Mouse (Mus musculus) stomach, embryonic 15.5 days (tissue): ENCODE data around the gene Ghrh. TPM values are rescaled to one million over a fixed set of nuclear protein-coding genes. Genes with fewer than 3 reads are reported as not detected.

Source experiments
- ATAC-seq: fragments of 200-750 bp; cut with Nextera tagmentation; 2 replicates; pipeline ENCODE4 v1.8.0; 2017; ENCODE audit warnings: low read depth, moderate number of reproducible peaks, moderate TSS enrichment; ENCODE audit not compliant: insufficient read depth, low FRiP score
- H3K27ac ChIP-seq: fragments of 300-500 bp; sonication (generic); 2 replicates; pipeline ENCODE4 v1.5.1; 2015; ENCODE audit warnings: mild to moderate bottlenecking, inconsistent platforms
- H3K27me3 ChIP-seq: fragments of 300-500 bp; sonication (generic); replicated peaks from 2 replicates; pipeline ENCODE4 v1.6.1; 2015; ENCODE audit warnings: inconsistent platforms
- H3K36me3 ChIP-seq: fragments of 300-500 bp; sonication (generic); 2 replicates; pipeline ENCODE4 v1.6.1; 2015; ENCODE audit warnings: inconsistent platforms
- H3K4me1 ChIP-seq: fragments of 300-500 bp; sonication (generic); 2 replicates; pipeline ENCODE4 v1.6.1; 2015; ENCODE audit warnings: inconsistent platforms
- H3K4me2 ChIP-seq: fragments of 300-500 bp; sonication (generic); 2 replicates; pipeline ENCODE4 v1.6.1; 2015; ENCODE audit warnings: mild to moderate bottlenecking, inconsistent platforms
- H3K4me3 ChIP-seq: fragments of 300-500 bp; sonication (generic); replicated peaks from 2 replicates; pipeline ENCODE4 v1.5.1; 2015; ENCODE audit warnings: inconsistent platforms
- H3K9ac ChIP-seq: fragments of 300-500 bp; sonication (generic); 2 replicates; pipeline ENCODE4 v1.6.1; 2015; ENCODE audit warnings: inconsistent platforms
- H3K9me3 ChIP-seq: fragments of 300-500 bp; sonication (generic); 2 replicates; pipeline ENCODE4 v1.6.1; 2016; ENCODE audit warnings: inconsistent platforms
- WGBS: fragments of 180-500 bp; shearing (Covaris S2); methylation state at CpG from one replicate; pipeline ENCODE4 v1.1.7; 2015; 5-methylcytosine and 5-hydroxymethylcytosine counted together
- polyA plus RNA-seq: library from polyadenylated mRNA; unstranded; fragments of >200 nt; fragmentation: Nextera tagmentation; extraction: Ambion mirVana; gene quantifications from 2 replicates; pipeline ENCODE4 v1.2.1, GENCODE M21; 2015

Gene Ghrh
- polyA plus RNA-seq, 1 experiment from 2014 or later, result 0.49 TPM

- Histone ChIP-seq H3K9ac (no peak overlapping the region), H3K4me3 (no peak overlapping the region), H3K27me3 (no peaks in the 10 kb centered on the region), H3K4me2 (no peak overlapping the region), H3K27ac (no peak overlapping the region; the same call in 1 of the 2 replicates), H3K9me3 (no peaks in the 10 kb centered on the region), H3K36me3 (no peaks in the 10 kb centered on the region), H3K4me1 (peaks cover 15% of the 10 kb centered on the region; the same call in 1 of the 2 replicates)
- no peak for ATAC-seq
- WGBS, result 57% methylated on average over 8 of the region's 8 CpGs
Measured at GRCm38 (mm10) chr2:157375051-157375450, 27.7 kb upstream of the Ghrh start.

- Histone ChIP-seq H3K27ac (peak overlapping the region; percentile 18; the same call in 1 of the 2 replicates), H3K4me3 (no peak overlapping the region), H3K9me3 (no peaks in the 10 kb centered on the region), H3K4me2 (no peak overlapping the region), H3K36me3 (no peaks in the 10 kb centered on the region), H3K9ac (no peak overlapping the region), H3K27me3 (no peaks in the 10 kb centered on the region), H3K4me1 (peaks cover 17% of the 10 kb centered on the region; the same call in 1 of the 2 replicates)
- no peak for ATAC-seq
- 77% methylated on average over 3 of the region's 3 CpGs for WGBS
Measured at GRCm38 (mm10) chr2:157373681-157374080, 26.4 kb upstream of the Ghrh start.

- H3K4me1 ChIP-seq, result peaks cover 22% of the 10 kb centered on the region
- no peaks in the 10 kb centered on the region for H3K9me3 ChIP-seq
- 60% methylated on average over 6 of the region's 6 CpGs for WGBS
- H3K27me3 ChIP-seq, result no peaks in the 10 kb centered on the region
- H3K4me3 ChIP-seq, result no peak overlapping the region
- H3K27ac ChIP-seq, result peak overlapping the region; percentile 1; the same call in 1 of the 2 replicates
- H3K9ac ChIP-seq, result no peak overlapping the region
- H3K36me3 ChIP-seq, result no peaks in the 10 kb centered on the region
- no peak overlapping the region for H3K4me2 ChIP-seq
- ATAC-seq, result 0 out of 2 replicates have a peak, but pooled peaks have one; percentile 28
Measured at GRCm38 (mm10) chr2:157371696-157372095, 24.4 kb upstream of the Ghrh start.

GRCm38 (mm10) chr2:157367991-157368390 is 20.7 kb upstream of the Ghrh start:
- H3K27me3 ChIP-seq, result no peaks in the 10 kb centered on the region
- H3K9ac ChIP-seq, result peak overlapping the region; percentile 70
- H3K4me1 ChIP-seq, result peaks cover 14% of the 10 kb centered on the region
- under 1% methylated on average over 13 of the region's 13 CpGs for WGBS
- no peaks in the 10 kb centered on the region for H3K36me3 ChIP-seq
- peak overlapping the region; percentile 73 for H3K4me2 ChIP-seq
- ATAC-seq, result 0 out of 2 replicates have a peak, but pooled peaks have one; percentile 39
- H3K27ac ChIP-seq, result peak overlapping the region; percentile 94
- H3K4me3 ChIP-seq, result peak overlapping the region; percentile 75
- no peaks in the 10 kb centered on the region for H3K9me3 ChIP-seq

GRCm38 (mm10) chr2:157367184-157367893 is 20.0 kb upstream of the Ghrh start, which contains the start of gene Manbal:
Gene Manbal (plus strand): TSS chr2:157367594.
- Histone ChIP-seq H3K9ac (peak within 1 kb of the TSS; percentile 70), H3K9me3 (no peaks in the 10 kb centered on the region), H3K4me3 (peak within 1 kb of the TSS; percentile 75), H3K36me3 (no peaks in the 10 kb centered on the region), H3K4me2 (peak within 1 kb of the TSS; percentile 73), H3K27me3 (no peaks in the 10 kb centered on the region), H3K4me1 (peaks cover 11% of the 10 kb centered on the region), H3K27ac (peak within 1 kb of the TSS; percentile 94)
- 4% methylated on average over 42 of the region's 42 CpGs for WGBS
- ATAC-seq, result peak; percentile 86

GRCm38 (mm10) chr2:157366762-157367161 is 19.5 kb upstream of the Ghrh start:
- Histone ChIP-seq H3K27ac (peak overlapping the region; percentile 94; the same call in 1 of the 2 replicates), H3K9me3 (no peaks in the 10 kb centered on the region)

GRCm38 (mm10) chr2:157363031-157363430 is 15.7 kb upstream of the Ghrh start:
- no peak overlapping the region for H3K4me2 ChIP-seq
- WGBS, result 78% methylated on average over 3 of the region's 3 CpGs
- H3K36me3 ChIP-seq, result no peaks in the 10 kb centered on the region
- no peak overlapping the region for H3K27ac ChIP-seq
- no peaks in the 10 kb centered on the region for H3K27me3 ChIP-seq
- no peak overlapping the region for H3K4me3 ChIP-seq
- H3K4me1 ChIP-seq, result peaks cover 5% of the 10 kb centered on the region; the same call in 1 of the 2 replicates
- ATAC-seq, result no peak
- H3K9ac ChIP-seq, result no peak overlapping the region
- no peaks in the 10 kb centered on the region for H3K9me3 ChIP-seq

More at GRCm38 (mm10) chr2:157366762-157367161, 19.5 kb upstream of the Ghrh start:
- Histone ChIP-seq H3K4me1 (peaks cover 9% of the 10 kb centered on the region), H3K9ac (no peak overlapping the region), H3K4me3 (peak overlapping the region; percentile 75; the same call in 1 of the 2 replicates), H3K27me3 (no peaks in the 10 kb centered on the region), H3K4me2 (peak overlapping the region; percentile 73), H3K36me3 (no peaks in the 10 kb centered on the region)
- 67% methylated on average over 9 of the region's 9 CpGs for WGBS
- ATAC-seq, result no peak

GRCm38 (mm10) chr2:157360028-157360427 is 12.7 kb upstream of the Ghrh start:
- Histone ChIP-seq H3K4me2 (no peak overlapping the region), H3K27ac (no peak overlapping the region), H3K36me3 (no peaks in the 10 kb centered on the region), H3K27me3 (no peaks in the 10 kb centered on the region), H3K9ac (no peak overlapping the region), H3K4me1 (no peaks in the 10 kb centered on the region), H3K4me3 (no peak overlapping the region), H3K9me3 (no peaks in the 10 kb centered on the region)
- no peak for ATAC-seq
- 62% methylated on average over 5 of the region's 5 CpGs for WGBS

- 52% methylated on average over 3 of the region's 3 CpGs for WGBS
- Histone ChIP-seq H3K4me3 (no peak overlapping the region), H3K27ac (no peak overlapping the region), H3K9ac (no peak overlapping the region), H3K36me3 (no peaks in the 10 kb centered on the region), H3K27me3 (no peaks in the 10 kb centered on the region), H3K9me3 (no peaks in the 10 kb centered on the region), H3K4me1 (peaks cover under 1% of the 10 kb centered on the region; the same call in 1 of the 2 replicates), H3K4me2 (no peak overlapping the region)
- ATAC-seq, result no peak
Measured at GRCm38 (mm10) chr2:157354106-157354505, 6.8 kb upstream of the Ghrh start.

- Histone ChIP-seq H3K27ac (no peak overlapping the region), H3K4me2 (no peak overlapping the region), H3K4me1 (peaks cover 9% of the 10 kb centered on the region; the same call in 1 of the 2 replicates), H3K9me3 (no peaks in the 10 kb centered on the region), H3K27me3 (no peaks in the 10 kb centered on the region), H3K4me3 (no peak overlapping the region), H3K36me3 (no peaks in the 10 kb centered on the region), H3K9ac (no peak overlapping the region)
- no peak for ATAC-seq
- 67% methylated on average over 4 of the region's 4 CpGs for WGBS
Measured at GRCm38 (mm10) chr2:157353183-157353582, 5.9 kb upstream of the Ghrh start.

GRCm38 (mm10) chr2:157349121-157349778 is 1.9 kb upstream of the Ghrh start:
- ATAC-seq, result no peak
- Histone ChIP-seq H3K4me1 (peaks cover 11% of the 10 kb centered on the region), H3K27ac (peak overlapping the region; percentile 92; the same call in 1 of the 2 replicates), H3K27me3 (no peaks in the 10 kb centered on the region), H3K9me3 (no peaks in the 10 kb centered on the region), H3K9ac (no peak overlapping the region), H3K4me2 (no peak overlapping the region), H3K4me3 (no peak overlapping the region), H3K36me3 (no peaks in the 10 kb centered on the region)
- WGBS, result 49% methylated on average over 12 of the region's 12 CpGs

GRCm38 (mm10) chr2:157343337-157343736 is 4.0 kb downstream of the Ghrh start:
- Histone ChIP-seq H3K9ac (no peak overlapping the region), H3K36me3 (no peaks in the 10 kb centered on the region), H3K27ac (no peak overlapping the region), H3K4me1 (peaks cover 6% of the 10 kb centered on the region; the same call in 1 of the 2 replicates), H3K27me3 (no peaks in the 10 kb centered on the region), H3K4me3 (no peak overlapping the region), H3K4me2 (no peak overlapping the region), H3K9me3 (no peaks in the 10 kb centered on the region)
- 63% methylated on average over 6 of the region's 6 CpGs for WGBS
- no peak for ATAC-seq
